Mouse (Mus musculus) brain, embryonic 18.5 days (tissue): Measurements from ENCODE around the gene Fxn.
A peak's percentile ranks its signal among the peaks of the same experiment; 100 is the strongest.

Experiments used
- DNase-seq: peaks from one replicate; pipeline ENCODE4 v3.0.0-alpha.2; 2012; ENCODE audit warnings: low read depth, low spot score

The Fxn gene

GRCm38 (mm10) chr19:24300994-24301767, 20.8 kb upstream of the Fxn start:
- DNase-seq = no peak

- DNase-seq = no peak
Measured at GRCm38 (mm10) chr19:24293537-24293936, 13.1 kb upstream of the Fxn start.

- no peak for DNase-seq
Measured at GRCm38 (mm10) chr19:24284187-24284586, 3.8 kb upstream of the Fxn start.

- DNase-seq = no peak
Measured at GRCm38 (mm10) chr19:24281288-24281980, 1.0 kb upstream of the Fxn start.

DNA sequence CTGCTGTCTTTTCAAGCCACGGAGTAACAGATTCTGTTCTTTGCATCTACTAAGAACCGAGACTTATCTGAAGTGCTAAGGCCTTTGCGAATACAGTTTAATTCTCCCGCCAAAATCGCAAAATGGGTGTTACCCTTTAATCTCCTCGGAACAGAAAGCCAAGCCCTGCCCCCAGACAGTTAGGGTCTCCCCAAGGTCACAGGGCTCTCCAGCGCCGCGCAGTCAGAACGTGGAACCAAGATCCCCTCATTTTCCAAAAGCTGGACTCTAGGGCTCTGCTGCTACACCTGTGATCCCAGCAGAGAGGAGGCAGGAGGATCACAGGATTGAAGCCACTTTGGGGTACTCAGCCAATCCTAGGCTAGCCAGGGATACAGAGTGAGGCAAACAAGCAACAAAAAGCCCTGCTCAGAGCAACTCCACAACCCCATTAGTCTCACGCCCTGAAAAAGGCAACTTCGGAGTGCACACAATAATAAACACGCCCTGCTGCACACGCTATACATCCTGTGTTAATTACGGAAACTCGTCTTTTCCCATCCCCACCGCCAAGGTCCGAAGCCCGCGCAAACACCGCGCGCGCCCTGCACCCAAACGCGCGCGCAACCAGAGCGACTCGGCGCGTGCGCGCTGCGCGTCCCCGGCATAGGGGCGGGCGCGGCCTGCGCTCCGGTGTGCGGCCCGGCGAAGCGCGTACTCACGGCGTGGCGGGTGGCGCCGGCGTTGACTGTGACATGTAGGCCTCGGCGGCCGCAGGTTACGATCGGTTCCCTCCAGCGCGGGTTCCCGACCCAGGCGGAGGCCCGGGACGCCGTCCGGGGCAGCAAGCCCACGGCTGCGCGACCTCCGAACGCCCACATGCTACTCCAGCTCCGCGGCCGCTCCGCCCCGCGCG, 452 bp downstream of the Fxn start:
- DNase-seq = no peak

DNA sequence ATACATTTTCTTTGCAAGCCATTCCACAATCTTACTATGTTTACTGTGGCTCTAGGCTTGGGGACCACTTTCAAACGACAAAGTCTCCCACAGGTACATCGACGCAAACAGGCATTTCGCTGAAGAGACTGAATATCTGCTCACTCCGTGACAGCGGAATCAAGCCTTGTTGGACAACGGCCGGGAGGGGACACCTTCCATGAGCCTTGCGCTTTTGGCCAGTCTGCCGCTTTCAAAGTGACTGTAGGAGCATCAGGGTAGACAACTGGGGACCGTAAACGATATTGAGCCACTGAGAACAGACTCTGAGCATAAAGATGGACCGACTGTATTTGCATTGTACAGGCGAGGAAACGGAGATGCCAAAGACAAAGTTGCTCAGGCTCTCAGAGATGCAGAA, 1.5 kb downstream of the Fxn start:
- no peak for DNase-seq

DNA sequence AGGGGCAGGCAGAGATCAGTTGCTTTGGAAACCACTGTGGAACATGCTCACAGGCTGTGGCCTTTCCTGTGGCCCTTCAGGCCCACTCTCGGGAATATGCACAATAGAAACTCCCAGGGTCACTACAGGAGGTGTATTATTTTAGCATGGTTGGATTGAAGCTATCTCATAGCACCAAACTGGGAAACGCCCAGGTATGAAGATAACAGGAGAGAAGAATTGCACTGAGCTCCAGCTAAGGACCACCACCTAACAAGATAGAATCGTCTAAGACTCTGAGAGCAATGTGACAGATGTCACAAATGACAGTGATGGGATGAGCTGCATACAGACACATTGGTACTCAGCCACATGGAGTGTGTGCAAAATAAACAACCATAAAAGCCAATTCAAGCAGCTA, 6.1 kb downstream of the Fxn start:
- DNase-seq = no peak

DNA sequence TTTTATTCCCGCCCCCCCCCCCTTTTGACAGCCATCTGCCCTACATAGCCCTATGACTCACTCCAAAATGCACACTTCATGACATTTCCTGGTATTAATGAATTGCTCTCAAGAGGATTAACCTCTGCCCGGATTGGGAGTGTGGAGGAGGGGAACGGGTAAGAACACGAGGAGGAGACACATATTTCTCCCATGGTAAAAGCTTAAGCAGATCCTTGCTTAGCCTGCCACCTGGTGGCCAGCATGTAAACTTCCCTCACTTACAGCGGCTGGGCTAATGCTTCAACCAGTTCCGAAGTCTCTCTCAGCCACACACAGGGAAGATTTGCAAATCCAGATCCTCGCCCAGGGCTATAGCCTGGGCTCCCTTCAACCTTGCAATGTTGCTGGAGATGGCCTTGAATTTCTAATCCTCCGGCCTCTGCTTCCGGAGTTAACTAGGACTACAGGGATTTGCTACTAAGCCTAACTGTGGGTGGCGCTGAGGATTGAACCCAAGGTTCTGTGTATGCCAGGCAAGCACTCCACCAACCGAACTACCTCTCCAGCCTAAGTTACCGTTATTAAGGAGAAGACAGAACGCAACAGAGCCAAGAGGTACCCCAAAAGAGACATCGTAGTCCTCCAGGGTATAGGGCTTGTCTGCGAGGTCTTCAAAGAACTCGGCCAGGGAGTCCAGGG, 8.5 kb downstream of the Fxn start:
- peak; percentile 79 for DNase-seq

- DNase-seq = no peak
Measured at GRCm38 (mm10) chr19:24271326-24271725, 9.1 kb downstream of the Fxn start.

- DNase-seq = no peak
Measured at GRCm38 (mm10) chr19:24268531-24268930, 11.9 kb downstream of the Fxn start.

- DNase-seq = no peak
Measured at GRCm38 (mm10) chr19:24266046-24266830, 14.2 kb downstream of the Fxn start.

- no peak for DNase-seq
Measured at GRCm38 (mm10) chr19:24264991-24265390, 15.4 kb downstream of the Fxn start.

DNA sequence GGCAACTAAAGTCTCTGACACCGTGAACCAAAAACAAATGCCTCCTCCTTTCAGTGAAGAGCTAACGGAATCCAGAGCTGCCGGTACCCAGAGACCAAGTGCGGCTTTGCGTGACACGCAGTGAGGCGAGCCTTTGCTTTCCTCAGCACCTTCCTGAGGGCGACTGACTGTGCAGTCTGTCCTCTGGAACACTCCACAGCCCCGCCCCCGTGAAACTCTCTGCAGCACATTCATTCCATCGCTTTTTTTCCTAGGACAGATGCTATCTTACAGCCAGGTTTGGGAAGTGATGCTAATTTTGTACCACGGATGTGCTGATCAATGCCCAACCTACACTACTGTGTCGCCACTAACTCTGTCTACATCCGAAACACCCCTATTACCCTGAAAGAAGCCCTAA, 17.7 kb downstream of the Fxn start:
- DNase-seq = no peak

- no peak for DNase-seq
Measured at GRCm38 (mm10) chr19:24259390-24260351, 20.7 kb downstream of the Fxn start.

DNA sequence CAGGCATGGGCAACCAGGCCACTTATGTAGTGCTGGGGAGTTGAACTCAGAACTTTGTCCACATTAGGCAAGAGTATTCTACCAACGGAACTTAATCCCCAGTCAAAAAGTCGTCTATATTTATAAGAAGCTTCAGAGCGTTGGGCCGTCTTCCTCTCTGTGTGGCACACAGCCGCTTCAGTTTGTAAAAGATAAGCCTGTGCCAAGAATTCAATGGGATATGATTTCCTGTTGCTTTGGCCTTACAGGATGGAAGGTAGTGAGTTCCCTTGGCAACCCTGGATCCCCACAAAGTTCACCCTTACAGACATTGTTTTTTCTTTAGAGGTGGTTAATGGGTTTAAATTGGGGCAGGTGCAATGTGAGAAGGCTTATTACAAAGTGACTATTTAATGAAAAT, 22.0 kb downstream of the Fxn start:
- DNase-seq = no peak

DNA sequence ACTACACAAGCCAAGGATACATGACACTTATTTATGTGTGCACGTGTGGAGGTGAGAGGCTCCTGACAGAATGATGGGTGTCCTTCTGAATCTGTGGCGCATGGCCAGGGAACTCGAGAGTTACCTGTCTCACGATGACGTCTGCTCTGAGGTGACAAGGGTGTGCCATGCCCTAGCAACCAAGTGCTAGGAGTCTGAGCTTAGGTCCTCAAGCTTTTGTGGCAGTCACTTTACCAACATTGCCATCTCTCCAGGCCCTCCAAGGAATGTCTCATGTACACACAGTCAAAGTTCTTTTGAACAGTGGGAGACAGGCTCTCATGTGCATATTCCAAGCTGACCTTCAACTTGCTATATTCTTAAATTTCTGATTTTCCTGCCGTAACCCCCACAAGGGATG, 22.4 kb downstream of the Fxn start:
- DNase-seq = no peak

GRCm38 (mm10) chr19:24253657-24254260, 26.6 kb downstream of the Fxn start:
- no peak for DNase-seq

- no peak for DNase-seq
Measured at GRCm38 (mm10) chr19:24251869-24252268, 28.5 kb downstream of the Fxn start.

- no peak for DNase-seq
Measured at GRCm38 (mm10) chr19:24243340-24243739, 37.1 kb downstream of the Fxn start.
